Mouse (Mus musculus) hindbrain, embryonic 11.5 days (tissue): ENCODE measurements around the gene Tns4. TPM values are rescaled to one million over a fixed set of nuclear protein-coding genes. Genes with fewer than 3 reads are reported as not detected.

Source experiments
- ATAC-seq: fragments of 200-750 bp; cut with Nextera tagmentation; 2 replicates; pipeline ENCODE4 v1.8.0; 2017; ENCODE audit warnings: mild to moderate bottlenecking, moderate TSS enrichment, moderate library complexity; ENCODE audit not compliant: low FRiP score
- DNase-seq: peaks from one replicate; pipeline ENCODE4 v3.0.0-alpha.2; 2015; ENCODE audit warnings: low spot score
- H3K27ac ChIP-seq: fragments of 300-500 bp; sonication (generic); 2 replicates; pipeline ENCODE4 v1.5.1; 2014; ENCODE audit warnings: mild to moderate bottlenecking, low read depth, low read length
- H3K27me3 ChIP-seq: fragments of 300-500 bp; sonication (generic); 2 replicates; pipeline ENCODE4 v1.6.1; 2014; ENCODE audit warnings: mild to moderate bottlenecking, low read length, moderate library complexity, mixed read lengths; ENCODE audit not compliant: control insufficient read depth, insufficient read depth
- H3K36me3 ChIP-seq: fragments of 300-500 bp; sonication (generic); 2 replicates; pipeline ENCODE4 v1.6.1; 2014; ENCODE audit warnings: mild to moderate bottlenecking, low read length, moderate library complexity, mixed read lengths; ENCODE audit not compliant: control insufficient read depth, insufficient read depth
- H3K4me1 ChIP-seq: fragments of 300-500 bp; sonication (generic); replicated peaks from 2 replicates; pipeline ENCODE4 v1.6.1; 2014; ENCODE audit warnings: low read length, mixed read lengths; ENCODE audit not compliant: control insufficient read depth, insufficient read depth
- H3K4me2 ChIP-seq: fragments of 300-500 bp; sonication (generic); replicated peaks from 2 replicates; pipeline ENCODE4 v1.6.1; 2014; ENCODE audit warnings: mild to moderate bottlenecking, low read depth, low read length
- H3K4me3 ChIP-seq: fragments of 300-500 bp; sonication (generic); 2 replicates; pipeline ENCODE4 v1.5.1; 2014; ENCODE audit warnings: low read depth, low read length
- H3K9ac ChIP-seq: fragments of 300-500 bp; sonication (generic); 2 replicates; pipeline ENCODE4 v1.6.1; 2014; ENCODE audit warnings: low read depth, low read length
- H3K9me3 ChIP-seq: fragments of 300-500 bp; sonication (generic); 2 replicates; pipeline ENCODE4 v1.6.1; 2016; ENCODE audit warnings: low read length; ENCODE audit not compliant: control insufficient read depth
- WGBS: fragments of 180-500 bp; shearing (Covaris S2); extraction: QIAGEN DNeasy Blood & Tissue Kit; methylation state at CpG from one replicate; pipeline ENCODE4 v1.1.7; 2014; 5-methylcytosine and 5-hydroxymethylcytosine counted together
- polyA plus RNA-seq: library from polyadenylated mRNA; unstranded; fragments of >200 nt; fragmentation: Nextera tagmentation; extraction: Ambion mirVana; gene quantifications from 2 replicates; pipeline ENCODE4 v1.2.1, GENCODE M21; 2014

The Tns4 gene
- polyA plus RNA-seq, 1 experiment from 2014 or later: 1.1 TPM

DNA sequence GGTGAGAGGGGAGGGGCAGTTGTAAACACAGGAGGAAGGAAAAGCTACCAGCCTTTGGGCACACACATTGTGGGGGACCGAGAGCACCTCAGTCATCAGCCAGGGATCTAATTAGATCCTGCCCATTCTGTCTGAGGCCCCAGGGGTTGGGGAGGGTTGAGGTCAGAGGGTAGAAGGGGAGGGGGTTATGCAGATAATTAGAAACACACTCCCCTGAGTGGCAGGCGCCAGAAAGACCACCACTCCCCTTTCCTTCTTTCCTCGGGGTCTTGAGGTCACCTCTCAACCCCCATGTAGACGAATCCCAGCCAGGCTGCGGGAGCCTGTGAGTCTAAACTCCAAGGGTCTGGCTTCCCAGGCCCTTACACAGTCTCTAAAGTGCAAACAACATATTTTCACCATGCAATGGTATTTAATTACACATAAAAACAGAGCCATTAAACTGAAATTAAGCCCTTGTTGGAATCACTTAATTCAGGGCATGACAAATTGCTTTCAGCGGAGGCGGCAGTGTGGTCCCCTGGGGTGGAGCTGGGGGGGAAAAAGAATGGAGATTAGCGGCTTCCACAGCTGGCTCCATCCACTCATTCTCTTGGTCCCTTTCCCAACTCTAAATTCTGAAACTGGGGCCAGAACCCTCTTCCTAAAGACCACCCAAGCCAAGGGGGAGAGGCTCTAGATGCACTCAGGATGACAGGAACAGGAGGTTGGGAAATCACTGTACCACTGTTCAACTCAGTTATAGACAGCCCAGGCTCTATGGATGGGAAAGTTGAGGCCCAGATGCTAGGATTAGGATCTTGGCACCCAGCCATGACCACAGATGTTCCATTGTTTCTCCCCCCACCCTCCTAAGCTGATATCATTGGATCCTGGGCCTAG is 33.3 kb downstream of the Tns4 start:
- DNase-seq (peak; percentile 46), ATAC-seq (peak; percentile 57; the same call in 1 of the 2 replicates)
- Histone ChIP-seq H3K9me3 (no peaks in the 10 kb centered on the region), H3K4me1 (peaks cover 2% of the 10 kb centered on the region; the same call in 1 of the 2 replicates), H3K4me3 (no peak overlapping the region), H3K27me3 (no peaks in the 10 kb centered on the region), H3K27ac (peak overlapping the region; percentile 39; the same call in 1 of the 2 replicates), H3K9ac (no peak overlapping the region), H3K4me2 (no peak overlapping the region), H3K36me3 (no peaks in the 10 kb centered on the region)
- WGBS: 3% methylated on average over 8 of the region's 8 CpGs

DNA sequence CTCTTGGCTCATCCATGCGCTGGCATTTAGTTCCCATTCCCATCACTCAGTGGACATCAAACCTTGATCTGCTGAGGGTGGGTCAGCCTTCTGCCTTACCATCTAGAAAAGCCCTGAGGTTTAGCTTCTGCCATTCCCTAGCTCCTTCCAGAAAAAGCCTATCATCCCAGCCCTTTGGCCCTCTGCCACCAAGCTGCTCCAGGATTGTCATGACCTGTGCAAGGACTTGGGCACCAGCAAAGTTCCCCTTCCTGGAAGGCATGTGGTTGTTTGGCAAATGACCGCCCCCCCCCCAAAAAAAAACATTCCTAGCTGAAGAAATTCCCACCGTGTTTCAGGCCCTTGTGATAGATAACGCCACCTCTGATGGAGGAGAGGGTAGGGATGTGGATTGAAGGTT is 34.0 kb downstream of the Tns4 start:
- H3K4me3 ChIP-seq: no peak overlapping the region
- no peak overlapping the region for H3K9ac ChIP-seq
- peak overlapping the region; percentile 39; the same call in 1 of the 2 replicates for H3K27ac ChIP-seq
- no peak for ATAC-seq
- no peaks in the 10 kb centered on the region for H3K9me3 ChIP-seq
- H3K27me3 ChIP-seq: no peaks in the 10 kb centered on the region
- no peaks in the 10 kb centered on the region for H3K36me3 ChIP-seq
- H3K4me1 ChIP-seq: peaks cover 2% of the 10 kb centered on the region; the same call in 1 of the 2 replicates
- no peak overlapping the region for H3K4me2 ChIP-seq
- WGBS: 51% methylated on average over 4 of the region's 4 CpGs
- no peak for DNase-seq

GRCm38 (mm10) chr11:99047643-99048042 is 41.5 kb downstream of the Tns4 start:
- no peaks in the 10 kb centered on the region for H3K9me3 ChIP-seq
- 79% methylated on average over 2 of the region's 2 CpGs for WGBS
- DNase-seq (no peak), ATAC-seq (no peak; the same call in 1 of the 2 replicates)
- no peak overlapping the region for H3K4me3 ChIP-seq
- H3K27me3 ChIP-seq: no peaks in the 10 kb centered on the region
- peak overlapping the region; percentile 67 for H3K27ac ChIP-seq
- H3K9ac ChIP-seq: 0 out of 2 replicates have a peak overlapping the region, but pooled peaks have one; percentile 15
- H3K4me1 ChIP-seq: 0 out of 2 replicates have a peak, but pooled peaks cover 5% of the 10 kb centered on the region
- peaks cover 8% of the 10 kb centered on the region for H3K36me3 ChIP-seq
- no peak overlapping the region for H3K4me2 ChIP-seq

- peaks cover 8% of the 10 kb centered on the region for H3K36me3 ChIP-seq
- no peaks in the 10 kb centered on the region for H3K27me3 ChIP-seq
- 0 out of 2 replicates have a peak overlapping the region, but pooled peaks have one; percentile 15 for H3K9ac ChIP-seq
- peak overlapping the region; percentile 67 for H3K27ac ChIP-seq
- H3K4me1 ChIP-seq: 0 out of 2 replicates have a peak, but pooled peaks cover 5% of the 10 kb centered on the region
- no peak overlapping the region for H3K4me3 ChIP-seq
- no peaks in the 10 kb centered on the region for H3K9me3 ChIP-seq
- DNase-seq: no peak
- 46% methylated on average over 5 of the region's 5 CpGs for WGBS
- no peak overlapping the region for H3K4me2 ChIP-seq
- ATAC-seq: no peak
Measured at GRCm38 (mm10) chr11:99047120-99047519, 42.0 kb downstream of the Tns4 start.

DNA sequence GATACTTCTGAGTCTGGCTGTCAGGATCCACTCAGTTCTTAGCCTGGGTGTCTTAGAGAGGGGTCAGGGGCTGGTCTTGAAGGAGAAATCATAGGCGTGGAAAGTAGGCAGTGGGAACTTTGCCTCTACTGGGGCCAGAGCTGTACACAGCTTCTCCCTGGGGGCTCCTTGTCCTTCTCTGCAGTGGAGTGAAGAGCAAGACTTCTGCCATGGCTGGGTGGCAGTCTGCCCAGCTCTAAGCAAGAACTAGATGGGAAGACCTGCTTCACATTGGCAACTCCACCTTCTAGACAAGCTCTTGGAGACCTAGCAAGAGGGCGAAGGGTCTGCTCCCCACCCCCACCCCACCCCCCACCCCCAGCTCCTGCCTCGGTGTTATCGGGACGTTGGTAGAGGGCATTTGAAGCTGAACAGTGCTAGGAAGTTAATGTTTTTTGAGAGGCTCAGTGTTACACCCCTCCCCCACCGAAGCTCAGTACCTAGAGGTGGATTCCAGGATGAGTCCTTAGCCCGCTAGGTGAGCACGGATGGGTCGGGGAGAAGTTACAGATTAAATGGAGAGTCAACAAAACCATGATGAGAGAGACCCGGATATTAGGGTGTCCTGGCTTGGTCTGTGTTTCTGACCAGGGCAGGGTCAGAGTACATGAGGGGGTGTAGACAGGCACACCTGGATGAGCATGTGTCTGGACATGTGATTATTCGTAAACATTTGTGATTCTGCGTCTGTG is 43.8 kb downstream of the Tns4 start:
- Histone ChIP-seq H3K4me3 (no peak overlapping the region), H3K4me1 (0 out of 2 replicates have a peak, but pooled peaks cover 9% of the 10 kb centered on the region), H3K9me3 (no peaks in the 10 kb centered on the region), H3K9ac (no peak overlapping the region), H3K4me2 (no peak overlapping the region), H3K36me3 (peaks cover 8% of the 10 kb centered on the region), H3K27me3 (no peaks in the 10 kb centered on the region), H3K27ac (no peak overlapping the region)
- 78% methylated on average over 12 of the region's 12 CpGs for WGBS
- DNase-seq (no peak), ATAC-seq (no peak)

DNA sequence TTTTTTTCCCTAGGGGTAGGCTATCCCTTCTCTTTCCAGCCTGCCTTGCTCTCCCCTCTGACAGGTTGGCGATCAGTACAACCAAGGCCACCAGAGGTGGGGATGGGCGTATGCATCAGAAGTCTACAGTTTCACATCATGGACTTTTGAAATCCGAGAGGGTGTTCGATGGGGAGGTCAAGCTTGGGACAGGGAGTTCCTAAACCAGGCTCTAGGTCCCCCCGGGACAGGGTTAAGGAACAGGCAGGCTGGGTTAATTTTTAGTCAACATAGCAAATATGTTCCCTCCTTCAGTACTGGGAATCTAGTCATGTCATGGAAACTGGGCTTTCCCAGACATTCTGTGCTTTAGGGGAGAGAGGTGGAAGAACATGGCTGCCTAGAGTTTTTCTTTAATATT is 44.8 kb downstream of the Tns4 start:
- Histone ChIP-seq H3K36me3 (peaks cover 5% of the 10 kb centered on the region; the same call in 1 of the 2 replicates), H3K27me3 (no peaks in the 10 kb centered on the region), H3K4me2 (no peak overlapping the region), H3K27ac (no peak overlapping the region), H3K4me1 (0 out of 2 replicates have a peak, but pooled peaks cover 9% of the 10 kb centered on the region), H3K9ac (no peak overlapping the region), H3K9me3 (no peaks in the 10 kb centered on the region), H3K4me3 (no peak overlapping the region)
- 76% methylated on average over 5 of the region's 5 CpGs for WGBS
- DNase-seq (no peak), ATAC-seq (no peak)

DNA sequence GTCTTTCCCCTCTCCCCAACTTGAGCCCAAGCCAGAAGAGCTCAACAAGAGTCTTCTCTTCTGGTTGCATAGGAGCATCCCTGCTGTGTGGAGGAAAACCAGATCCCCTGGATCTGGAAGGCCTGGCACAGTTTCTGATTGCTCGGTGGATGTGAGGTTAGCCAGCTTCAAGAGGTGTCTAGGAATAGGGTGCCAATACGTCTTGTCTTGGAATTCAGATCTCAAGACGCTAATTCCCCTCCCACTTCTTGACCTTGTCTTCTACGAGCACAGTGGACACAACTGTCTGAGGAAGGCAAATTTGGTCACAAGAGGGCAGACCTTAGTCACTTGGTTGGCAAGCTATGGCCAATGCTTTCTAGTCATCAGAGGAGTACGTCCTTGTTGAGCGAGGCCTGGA is 45.5 kb downstream of the Tns4 start:
- H3K4me3 ChIP-seq: no peak overlapping the region

GRCm38 (mm10) chr11:99042834-99043431 is 46.2 kb downstream of the Tns4 start:
- Histone ChIP-seq H3K9ac (peak overlapping the region; percentile 89; the same call in 1 of the 2 replicates), H3K4me3 (peak overlapping the region; percentile 68), H3K4me1 (0 out of 2 replicates have a peak, but pooled peaks cover 9% of the 10 kb centered on the region), H3K4me2 (peak overlapping the region; percentile 98), H3K27ac (0 out of 2 replicates have a peak overlapping the region, but pooled peaks have one; percentile 4), H3K27me3 (no peaks in the 10 kb centered on the region), H3K9me3 (no peaks in the 10 kb centered on the region), H3K36me3 (no peaks in the 10 kb centered on the region)
- no peak for DNase-seq
- 52% methylated on average over 12 of the region's 12 CpGs for WGBS
- no peak for ATAC-seq

More for the DNA sequence above, 45.5 kb downstream of the Tns4 start:
- Histone ChIP-seq H3K27ac (no peak overlapping the region), H3K36me3 (peaks cover under 1% of the 10 kb centered on the region; the same call in 1 of the 2 replicates), H3K27me3 (no peaks in the 10 kb centered on the region), H3K9me3 (no peaks in the 10 kb centered on the region), H3K9ac (no peak overlapping the region), H3K4me1 (0 out of 2 replicates have a peak, but pooled peaks cover 9% of the 10 kb centered on the region), H3K4me2 (no peak overlapping the region)
- WGBS: 79% methylated on average over 6 of the region's 6 CpGs
- DNase-seq (no peak), ATAC-seq (no peak)
